Mouse (Mus musculus) gastrocnemius, adult 18-20 months (tissue): Measurements from ENCODE around the gene Aatk. TPM values are rescaled to one million over a fixed set of nuclear protein-coding genes. Genes with fewer than 3 reads are reported as not detected.

Experiments used
- DNase-seq: peaks from one replicate; pipeline ENCODE4 v3.0.0; 2021; ENCODE audit warnings: low spot score
- total RNA-seq, 2 experiments: library from RNA; stranded (reverse); gene quantifications; 2 replicates each; pipeline ENCODE4 v1.2.3; 2021

The Aatk gene
- total RNA-seq, 2 experiments from 2014 or later = 3.2 to 3.6 TPM

- no peak for DNase-seq
These were observed 56.2 kb downstream of the Aatk start for GRCm38 (mm10) chr11:119990658-119991337.

- peak; percentile 35 for DNase-seq
These were observed 57.8 kb downstream of the Aatk start for GRCm38 (mm10) chr11:119989115-119989564.

DNA sequence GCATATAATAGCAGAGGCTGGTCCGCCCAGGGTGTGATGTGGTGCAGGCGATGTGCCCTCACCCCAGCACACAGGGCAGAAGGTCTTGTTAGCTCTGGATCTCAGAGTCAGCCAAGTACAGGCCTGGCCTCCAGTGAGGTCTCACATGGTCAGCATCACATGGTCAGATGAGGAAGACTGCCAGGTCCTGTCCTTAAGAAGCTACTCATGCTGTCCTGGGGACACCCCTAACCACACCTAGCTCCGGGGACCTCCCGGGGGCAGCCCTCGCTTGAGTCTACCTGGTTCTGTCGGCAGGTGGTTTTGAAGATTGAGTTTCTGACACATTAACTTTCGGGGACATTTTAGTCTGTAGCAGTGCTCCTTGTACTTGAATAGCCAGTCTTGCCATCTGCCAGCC lies 58.6 kb downstream of the Aatk start:
- peak; percentile 79 for DNase-seq

GRCm38 (mm10) chr11:119987876-119988275 lies 59.1 kb downstream of the Aatk start:
- no peak for DNase-seq

- DNase-seq = no peak
These were observed 60.1 kb downstream of the Aatk start for GRCm38 (mm10) chr11:119986751-119987425.

- no peak for DNase-seq
These were observed 63.8 kb downstream of the Aatk start for GRCm38 (mm10) chr11:119983151-119983550.

- no peak for DNase-seq
These were observed 64.7 kb downstream of the Aatk start for GRCm38 (mm10) chr11:119982236-119982635.

- no peak for DNase-seq
These were observed 65.2 kb downstream of the Aatk start for GRCm38 (mm10) chr11:119981769-119982168.

- no peak for DNase-seq
These were observed 67.2 kb downstream of the Aatk start for GRCm38 (mm10) chr11:119979596-119980385.

GRCm38 (mm10) chr11:119978701-119979100 lies 68.3 kb downstream of the Aatk start:
- no peak for DNase-seq

DNA sequence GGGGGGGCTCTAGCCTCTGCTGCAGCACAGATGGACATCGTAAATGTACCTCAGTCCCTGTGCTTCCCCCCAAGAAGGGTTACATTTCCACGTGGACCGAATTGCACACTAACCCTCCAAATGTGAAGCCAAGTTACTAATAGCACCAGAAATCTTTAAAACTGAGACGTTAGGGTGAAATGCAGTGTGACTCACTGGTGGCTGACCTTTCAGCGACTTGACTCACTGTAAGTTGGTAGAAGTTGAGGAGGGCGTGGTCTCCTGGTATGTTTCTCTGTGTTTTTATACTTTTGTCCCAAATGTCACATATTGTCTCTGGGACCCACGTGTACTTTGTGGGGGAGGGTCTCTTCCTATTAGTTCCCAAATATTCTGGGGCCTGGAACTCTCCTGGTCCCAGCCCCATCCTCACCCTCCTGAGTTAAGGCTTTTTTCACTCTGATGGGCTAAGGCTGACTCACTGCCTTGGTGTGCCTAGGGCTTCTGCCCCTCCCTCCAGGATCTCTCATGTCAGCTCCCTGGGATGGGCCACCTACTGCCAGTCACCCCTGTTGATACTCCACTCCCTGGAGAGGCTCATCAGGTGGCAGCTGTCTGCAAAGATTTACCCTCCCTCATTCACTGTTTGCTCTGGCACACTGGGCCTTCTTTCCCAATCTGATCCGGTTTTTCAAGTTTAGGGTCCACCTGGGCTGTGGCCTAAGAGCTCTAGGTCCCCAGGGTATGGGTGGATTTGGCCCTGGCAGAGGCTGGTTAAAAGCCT lies 71.0 kb downstream of the Aatk start:
- no peak for DNase-seq

DNA sequence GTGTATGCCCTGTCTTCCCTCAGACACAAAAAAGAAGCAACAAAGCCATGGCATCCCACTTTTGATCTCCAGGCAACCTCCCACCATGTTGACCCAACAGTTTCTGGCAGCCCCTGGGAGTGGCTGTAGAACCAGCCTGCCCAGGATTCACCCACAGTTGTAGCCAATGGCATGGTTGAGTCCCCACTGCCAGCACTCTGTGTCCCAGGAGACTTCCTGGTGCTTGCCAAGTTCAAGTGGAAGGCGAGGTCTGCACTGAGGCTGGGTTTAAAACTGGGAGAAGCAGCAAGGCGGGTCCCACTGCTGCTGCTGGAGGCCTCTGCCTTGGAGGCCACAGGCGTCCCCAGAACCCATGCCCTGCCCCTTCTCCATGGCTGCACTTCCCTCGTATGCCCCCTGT lies 73.2 kb downstream of the Aatk start:
- no peak for DNase-seq

DNA sequence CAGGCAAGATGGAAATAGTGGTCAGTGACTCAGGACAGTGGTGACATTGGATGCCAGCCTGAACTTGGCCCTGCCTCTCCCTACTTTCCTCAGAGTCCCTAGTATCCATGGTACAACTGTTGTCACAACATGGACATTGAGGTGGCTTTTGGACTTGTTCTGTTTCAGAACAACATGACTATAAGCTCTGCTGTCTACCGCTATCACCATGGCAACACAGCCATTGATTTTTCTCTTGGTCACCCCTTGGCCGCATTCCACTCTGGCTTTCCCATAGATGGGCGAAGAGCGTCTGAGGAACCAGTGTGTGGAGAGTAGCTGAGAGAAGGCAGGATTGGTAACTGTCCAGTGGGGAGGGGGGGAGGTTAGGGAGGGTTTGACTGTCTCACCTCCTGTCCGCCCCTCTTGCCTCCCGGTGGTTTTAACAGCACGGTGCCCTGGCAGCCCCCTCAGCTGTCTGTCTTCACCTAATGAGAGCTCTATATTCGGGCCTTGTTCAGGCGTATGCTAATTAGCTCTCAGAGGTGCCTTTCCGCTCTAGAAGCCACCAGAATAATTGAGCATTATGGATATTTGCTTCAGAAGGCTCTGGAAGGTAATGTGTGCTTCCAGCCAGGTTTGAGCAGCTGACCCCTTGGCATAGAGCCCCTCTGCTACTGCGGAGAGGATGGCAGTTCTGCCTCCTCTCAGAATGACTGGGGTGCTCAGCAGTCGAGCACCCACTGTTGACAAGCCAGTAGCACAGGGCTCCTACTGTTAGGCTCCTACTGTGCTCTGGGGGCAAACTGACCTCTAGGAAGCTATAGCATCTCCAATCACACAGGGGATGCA lies 76.7 kb downstream of the Aatk start:
- DNase-seq = no peak

DNA sequence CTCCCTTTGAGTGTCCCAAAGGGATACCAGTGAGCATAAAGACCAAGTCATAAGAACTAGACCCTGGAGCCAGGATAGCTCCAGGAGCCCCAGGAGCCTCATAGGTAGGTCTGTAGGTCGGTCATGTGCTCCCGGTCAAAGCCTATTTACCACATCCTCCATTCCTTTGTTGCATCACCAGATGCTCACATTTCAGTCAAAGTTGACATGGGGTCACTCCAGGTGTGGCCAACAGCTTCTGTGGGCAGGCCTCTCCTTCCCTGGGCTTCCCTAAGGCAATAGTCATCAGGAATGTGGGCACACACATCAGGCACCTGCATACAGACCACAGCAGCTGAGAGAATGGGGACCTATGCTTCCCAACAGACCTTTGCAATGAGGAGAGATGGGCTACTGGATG lies 79.1 kb downstream of the Aatk start:
- no peak for DNase-seq

DNA sequence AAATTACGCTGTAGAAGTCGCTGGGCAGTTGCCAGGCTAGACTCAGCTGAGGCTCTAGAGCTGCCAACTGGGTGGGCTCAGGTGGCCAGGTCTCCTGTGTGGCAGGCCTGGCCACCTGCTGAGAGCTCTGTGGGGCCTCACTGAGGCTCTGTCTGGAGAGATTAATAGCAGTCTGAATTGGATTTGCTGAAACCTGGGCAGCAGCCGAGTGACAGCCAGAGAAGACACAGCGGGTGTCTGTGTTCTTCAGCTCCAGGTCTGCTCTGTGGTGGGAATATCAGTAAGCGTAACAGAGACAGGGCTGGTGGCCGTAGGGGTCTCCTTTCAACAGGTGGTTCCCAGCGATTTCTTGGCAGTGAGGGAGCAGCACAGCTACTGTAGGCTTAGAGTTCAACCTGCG lies 79.6 kb downstream of the Aatk start:
- DNase-seq = no peak

DNA sequence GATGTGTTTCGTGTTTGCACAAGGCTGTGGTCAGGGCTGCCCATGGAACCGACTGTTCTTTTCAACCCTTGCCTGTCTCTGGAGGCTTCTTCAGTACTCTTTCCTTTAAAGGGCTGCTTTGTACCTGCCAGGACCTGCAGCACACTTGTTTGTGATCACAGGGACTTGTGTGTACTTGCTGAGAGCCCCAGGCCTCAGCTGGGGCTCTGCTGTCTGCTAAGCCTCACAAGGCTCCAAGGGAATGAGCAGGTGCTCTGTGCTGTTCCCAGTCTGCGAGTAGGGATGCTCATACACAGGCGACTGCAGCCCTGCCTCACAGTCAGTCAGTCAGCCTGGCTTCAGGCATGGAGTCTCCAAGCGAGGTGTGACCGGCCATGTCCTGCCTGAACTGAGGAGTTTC lies 80.7 kb downstream of the Aatk start:
- DNase-seq = no peak

GRCm38 (mm10) chr11:119965053-119965452 lies 81.9 kb downstream of the Aatk start:
- DNase-seq = no peak

DNA sequence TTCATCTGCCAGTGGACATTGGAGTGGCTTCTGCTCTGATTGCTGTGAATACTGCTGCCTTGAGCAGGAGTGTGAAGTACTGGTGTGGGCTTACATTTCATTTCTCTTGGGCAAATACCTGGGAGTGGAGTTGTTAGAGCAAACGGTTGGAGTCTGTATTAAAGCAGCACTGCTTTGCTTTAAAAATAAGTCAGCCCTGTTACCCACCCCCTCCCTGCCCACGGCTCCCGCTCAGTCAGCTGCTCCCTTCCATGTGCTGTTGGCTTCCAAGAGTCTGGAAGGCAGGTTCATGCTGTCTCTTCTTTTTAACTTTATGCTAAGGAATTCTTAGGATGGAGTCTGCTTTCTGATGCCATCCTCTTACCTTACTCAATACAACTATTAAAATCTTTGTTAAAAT lies 85.5 kb downstream of the Aatk start:
- DNase-seq = no peak

GRCm38 (mm10) chr11:119960671-119961070 lies 86.3 kb downstream of the Aatk start:
- no peak for DNase-seq

DNA sequence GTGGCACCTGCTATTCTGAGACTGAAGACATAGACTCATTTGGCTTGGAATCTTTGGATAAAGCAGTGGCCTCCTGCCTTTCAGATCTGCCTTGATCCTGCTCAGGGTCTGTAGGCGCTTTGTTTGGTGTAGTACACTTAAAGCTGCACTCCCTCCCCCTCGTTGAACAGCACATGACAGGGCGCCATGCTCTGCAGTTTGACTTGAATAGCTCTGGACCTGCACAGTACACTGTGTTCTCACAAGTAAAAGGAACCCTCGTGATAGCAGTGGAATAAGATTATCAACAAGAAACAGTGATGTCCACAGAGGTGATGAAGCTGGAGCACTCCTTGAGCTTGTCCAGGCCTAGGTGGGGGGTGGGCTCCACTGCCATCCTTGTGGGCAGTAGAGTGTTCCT lies 87.3 kb downstream of the Aatk start:
- no peak for DNase-seq

GRCm38 (mm10) chr11:119958856-119959255 lies 88.1 kb downstream of the Aatk start:
- DNase-seq = no peak
